Mouse (Mus musculus): Measurements from ENCODE around the gene Olfr104-ps.

Gene Olfr104-ps

GRCm38 (mm10) chr17:37359282-37359681 lies at the start of gene Olfr104-ps:
Gene Olfr104-ps, plus strand, starts transcription at chr17:37359582.
- DNase-seq: no peak

- DNase-seq: no peak
These were observed 49.2 kb upstream of the Olfr104-ps start for GRCm38 (mm10) chr17:37310146-37310699.

DNA sequence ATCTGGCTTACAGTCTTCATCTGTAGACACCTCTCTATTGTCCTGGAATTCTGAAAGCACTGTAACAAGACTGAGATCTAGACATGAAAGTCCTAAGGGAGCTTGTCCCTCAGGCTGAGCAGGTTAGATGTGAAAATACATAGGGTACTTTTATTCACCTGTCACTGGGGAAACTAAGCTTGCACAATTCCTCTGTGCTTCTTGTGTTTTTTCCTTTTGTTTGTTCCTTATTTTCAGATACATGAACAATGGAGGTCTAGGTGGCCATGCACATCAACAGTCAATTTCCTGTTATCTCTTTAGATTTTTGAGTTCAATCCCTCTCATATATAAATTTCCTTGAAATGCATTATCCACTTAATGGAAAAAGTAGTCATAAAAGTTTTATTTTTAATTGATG lies 42.4 kb upstream of the Olfr104-ps start, which contains the start of gene Olfr102:
Gene Olfr102 (minus strand): TSS at position 101 of the 400 bp plus-strand sequence.
- DNase-seq: no peak

DNA sequence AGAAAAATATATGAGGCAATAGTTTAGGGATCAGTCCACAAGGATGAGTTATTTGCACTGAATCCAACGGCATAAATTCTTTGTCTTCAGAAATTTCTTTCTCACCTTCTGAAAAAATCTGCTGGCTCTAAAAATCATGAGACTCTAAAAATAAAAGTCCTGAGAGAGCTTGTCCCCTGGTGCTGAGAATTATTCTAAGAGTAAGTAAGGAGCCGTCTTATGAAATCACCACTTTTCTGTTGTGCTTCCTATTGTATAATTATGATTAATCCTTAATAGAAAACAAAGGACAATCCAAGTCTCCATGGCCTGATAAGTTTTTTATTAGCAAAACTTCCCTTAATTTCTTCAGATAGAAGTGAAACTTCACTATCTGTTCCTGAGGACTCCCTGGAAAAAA lies 19.8 kb upstream of the Olfr104-ps start, which contains the start of gene Olfr103:
Gene Olfr103 (minus strand): TSS at position 101 of the 400 bp plus-strand sequence.
- no peak for DNase-seq

DNA sequence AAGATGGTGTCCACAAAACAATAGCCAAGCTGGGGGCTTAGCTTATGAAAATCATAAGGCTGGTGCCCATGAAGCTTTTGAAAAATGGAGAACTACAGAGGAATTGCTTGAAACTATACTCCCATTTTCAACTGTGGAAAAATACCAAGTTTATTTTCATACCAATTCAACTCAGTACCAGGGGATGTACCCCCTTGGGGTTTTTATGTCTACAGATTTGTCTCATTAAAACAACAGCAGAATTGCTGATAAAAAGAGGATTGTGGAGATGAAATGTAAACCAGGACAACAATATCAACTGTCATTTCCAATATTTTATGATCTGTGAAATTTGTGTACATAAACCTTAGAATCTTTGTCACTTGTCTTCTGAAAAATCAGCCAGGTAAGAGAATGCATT lies 19.4 kb downstream of the Olfr104-ps start, which contains the start of gene Olfr105-ps:
Gene Olfr105-ps (plus strand): TSS at position 301 of the 400 bp plus-strand sequence.
- DNase-seq: no peak

DNA sequence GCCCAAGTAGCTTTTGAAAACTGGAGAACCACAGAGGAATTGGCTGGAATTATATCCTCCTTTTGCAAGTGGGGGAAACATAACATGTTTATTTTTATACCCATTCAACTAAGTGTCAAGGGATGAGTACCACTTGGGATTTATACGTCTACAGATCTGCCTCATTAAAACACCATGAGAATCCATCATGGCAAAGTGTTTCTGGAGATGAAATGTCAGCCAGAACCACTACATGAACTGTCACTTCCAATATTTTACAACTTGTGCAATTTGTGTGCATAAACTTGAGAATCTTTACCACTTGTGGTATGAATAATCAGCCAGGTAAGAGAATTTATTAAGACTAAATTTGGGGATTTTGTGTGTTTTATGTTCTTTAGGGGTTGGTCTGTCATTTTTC lies 30.7 kb downstream of the Olfr104-ps start, which contains the start of gene Olfr106-ps:
Gene Olfr106-ps (plus strand): TSS at position 301 of the 400 bp plus-strand sequence.
- DNase-seq: no peak

GRCm38 (mm10) chr17:37398926-37399325 lies 39.5 kb downstream of the Olfr104-ps start, which contains the start of gene Olfr107:
Gene Olfr107, plus strand, starts transcription at chr17:37399226.
- no peak for DNase-seq

- DNase-seq: no peak
These were observed 54.0 kb downstream of the Olfr104-ps start for GRCm38 (mm10) chr17:37413380-37413779.

All from thymus, adult 18-20 months (tissue).